Mouse (Mus musculus) testis, postnatal 10 days (tissue): ENCODE results near the gene Cldnd1.

Experiments
- DNase-seq: peaks from one replicate; pipeline ENCODE4 v3.0.0; 2021; ENCODE audit warnings: low spot score

The Cldnd1 gene

DNA sequence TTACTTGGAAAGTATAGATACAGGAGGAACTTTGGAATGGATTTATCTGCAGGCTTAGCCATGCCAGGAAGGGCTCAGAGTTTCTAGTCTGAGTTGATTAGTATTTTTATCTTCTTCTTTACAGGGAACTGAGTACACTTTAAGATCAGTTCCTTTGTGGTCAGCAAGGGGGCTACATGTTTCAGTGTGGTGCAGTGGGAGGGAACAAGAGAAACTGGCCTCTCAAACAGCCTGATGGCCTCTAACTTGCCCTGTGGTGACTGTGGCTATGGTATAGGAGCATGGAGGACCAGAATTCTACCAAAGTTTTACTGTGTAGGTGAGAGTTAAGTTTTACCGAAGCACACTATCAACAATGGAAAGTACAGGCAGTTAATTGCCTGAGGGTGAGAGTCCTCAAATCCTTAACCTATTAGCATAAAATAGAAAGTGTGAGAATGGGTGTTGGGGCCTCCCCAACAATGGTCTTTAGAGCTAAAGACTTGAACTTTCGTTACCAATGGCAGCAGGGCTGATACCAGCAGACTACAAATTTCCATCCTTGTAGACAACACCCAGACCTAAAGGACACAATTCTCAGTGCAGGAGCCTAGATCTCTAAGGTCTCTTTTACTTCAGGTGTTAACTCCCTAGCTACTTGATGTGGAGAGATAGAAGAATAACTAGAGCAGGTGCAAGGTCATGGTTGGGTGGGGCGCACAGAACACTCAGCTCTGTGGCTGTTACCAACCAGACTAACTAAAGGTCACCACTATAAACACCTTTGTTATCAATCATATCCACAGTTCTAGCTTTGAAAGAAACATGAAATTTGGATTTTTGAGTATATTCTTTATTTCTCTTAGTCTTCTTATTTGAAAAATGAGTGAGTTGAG lies 18.9 kb upstream of the Cldnd1 start:
- DNase-seq = no peak

DNA sequence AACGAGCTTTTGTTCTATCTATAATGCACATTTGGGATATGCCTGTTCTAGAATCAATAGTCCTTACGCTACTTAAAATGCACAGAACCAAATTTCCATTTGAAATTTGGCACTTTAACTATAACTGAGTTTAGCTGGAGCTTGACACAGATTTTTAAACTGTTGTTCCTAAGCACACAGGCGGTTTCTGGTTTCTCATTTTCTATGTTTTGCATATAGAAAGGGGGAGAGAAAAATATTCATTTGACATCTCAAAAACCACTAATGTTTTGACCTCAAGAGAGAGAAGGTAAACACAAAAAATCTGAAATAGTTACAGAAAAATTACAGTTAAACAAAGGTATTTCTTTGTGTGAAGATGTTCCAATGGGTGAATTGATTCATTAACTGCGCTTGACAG lies 18.2 kb upstream of the Cldnd1 start:
- no peak for DNase-seq

DNA sequence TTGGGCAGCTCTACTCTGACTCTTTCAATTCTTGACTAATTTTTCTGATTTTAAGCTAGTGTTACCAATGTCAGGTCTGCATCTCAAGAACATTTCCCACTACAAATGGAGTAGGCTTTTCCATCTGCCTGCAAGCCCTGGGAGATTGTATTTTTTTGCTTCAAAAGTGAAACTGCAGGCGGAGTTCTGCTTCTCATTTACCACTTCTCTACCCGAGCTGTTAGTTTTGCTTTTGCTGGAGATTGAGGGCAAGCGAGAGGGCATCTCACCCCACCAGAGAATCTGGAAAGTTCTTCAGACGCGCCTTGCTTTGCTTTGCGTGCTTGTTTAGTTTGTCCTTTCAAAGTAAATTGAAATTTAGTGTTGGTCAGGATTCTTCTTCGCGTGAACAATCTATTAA lies 15.5 kb upstream of the Cldnd1 start:
- DNase-seq = no peak

DNA sequence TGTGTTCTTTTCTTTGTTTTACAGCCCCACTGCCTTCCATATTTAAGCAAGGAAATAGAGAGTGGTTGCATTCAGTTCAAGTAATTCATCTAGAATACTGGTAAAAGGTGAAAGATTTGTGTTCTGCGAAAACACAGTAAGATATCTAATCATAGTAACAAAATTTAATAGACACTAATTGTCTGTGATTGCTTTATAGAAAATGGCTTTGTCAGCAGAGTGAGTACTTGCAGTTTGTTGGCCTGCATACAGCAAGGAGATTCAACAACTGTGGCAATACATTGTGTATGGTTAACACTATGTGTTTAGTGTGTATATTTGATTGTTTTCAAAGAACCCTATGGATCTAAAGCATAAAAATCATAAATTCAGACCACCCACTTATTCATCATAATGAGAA lies 14.6 kb upstream of the Cldnd1 start:
- no peak for DNase-seq

DNA sequence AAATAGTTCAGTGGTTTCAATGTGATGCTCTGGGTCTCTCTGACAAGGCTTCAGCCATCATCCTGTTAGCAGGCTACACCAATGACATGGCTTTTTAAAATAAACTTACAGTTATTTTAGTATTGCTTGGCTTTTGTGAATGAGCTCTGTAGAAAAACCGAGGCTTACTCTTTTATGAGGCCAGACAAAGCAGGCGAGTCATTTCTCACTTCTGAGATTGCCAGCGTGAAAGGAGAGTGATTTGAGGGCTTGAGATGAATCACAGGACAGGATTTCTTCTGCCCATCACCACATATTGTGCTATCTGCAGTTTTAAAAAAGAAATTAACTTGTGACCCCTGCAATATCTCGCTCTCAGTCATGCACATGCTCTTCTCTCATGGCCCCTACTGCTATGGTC lies 12.7 kb upstream of the Cldnd1 start:
- DNase-seq = no peak

DNA sequence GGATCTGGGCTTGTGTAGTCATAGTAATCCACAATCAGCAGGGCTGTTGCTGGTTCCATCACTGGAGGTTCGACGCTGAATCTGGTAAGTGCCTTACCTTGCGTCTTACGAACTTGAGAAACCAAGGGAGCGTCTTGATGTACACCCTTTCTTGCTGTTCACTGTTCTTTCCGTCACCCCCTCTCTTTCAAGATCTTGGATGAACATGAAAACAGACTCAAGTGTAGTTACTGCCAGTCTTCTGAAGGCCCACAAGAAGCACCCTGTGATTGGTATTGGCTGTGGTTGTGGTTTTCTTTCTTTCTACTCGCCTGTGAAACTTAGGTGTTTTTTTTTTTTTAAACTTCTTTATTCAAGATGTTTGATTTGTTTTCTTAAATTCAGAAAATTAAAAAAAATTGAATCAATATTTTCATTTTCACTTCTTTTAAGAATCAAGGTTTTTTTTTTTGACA lies 9.0 kb upstream of the Cldnd1 start, which contains the start of gene Gpr15:
Gpr15 (minus strand) TSS at position 405 of the 455 bp plus-strand sequence.
- DNase-seq = no peak

DNA sequence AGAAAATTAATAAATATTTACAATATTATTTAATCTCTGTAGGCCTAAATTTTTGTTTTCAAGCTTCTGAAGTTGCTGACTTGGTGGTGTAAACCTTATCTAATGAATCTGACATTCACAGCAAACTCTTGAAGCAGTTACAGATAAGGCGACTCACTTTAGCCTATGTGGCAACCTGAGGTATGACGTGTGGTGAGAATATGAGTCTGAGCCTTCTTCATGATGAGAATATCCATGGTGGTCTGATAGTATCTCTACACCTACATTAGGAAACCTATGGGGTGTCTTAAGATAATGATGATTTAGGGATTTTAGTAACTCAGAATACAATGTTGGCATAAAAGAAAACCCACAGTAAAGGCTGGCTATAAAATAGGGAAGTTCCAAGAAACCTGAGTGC lies 5.4 kb upstream of the Cldnd1 start:
- DNase-seq = no peak

DNA sequence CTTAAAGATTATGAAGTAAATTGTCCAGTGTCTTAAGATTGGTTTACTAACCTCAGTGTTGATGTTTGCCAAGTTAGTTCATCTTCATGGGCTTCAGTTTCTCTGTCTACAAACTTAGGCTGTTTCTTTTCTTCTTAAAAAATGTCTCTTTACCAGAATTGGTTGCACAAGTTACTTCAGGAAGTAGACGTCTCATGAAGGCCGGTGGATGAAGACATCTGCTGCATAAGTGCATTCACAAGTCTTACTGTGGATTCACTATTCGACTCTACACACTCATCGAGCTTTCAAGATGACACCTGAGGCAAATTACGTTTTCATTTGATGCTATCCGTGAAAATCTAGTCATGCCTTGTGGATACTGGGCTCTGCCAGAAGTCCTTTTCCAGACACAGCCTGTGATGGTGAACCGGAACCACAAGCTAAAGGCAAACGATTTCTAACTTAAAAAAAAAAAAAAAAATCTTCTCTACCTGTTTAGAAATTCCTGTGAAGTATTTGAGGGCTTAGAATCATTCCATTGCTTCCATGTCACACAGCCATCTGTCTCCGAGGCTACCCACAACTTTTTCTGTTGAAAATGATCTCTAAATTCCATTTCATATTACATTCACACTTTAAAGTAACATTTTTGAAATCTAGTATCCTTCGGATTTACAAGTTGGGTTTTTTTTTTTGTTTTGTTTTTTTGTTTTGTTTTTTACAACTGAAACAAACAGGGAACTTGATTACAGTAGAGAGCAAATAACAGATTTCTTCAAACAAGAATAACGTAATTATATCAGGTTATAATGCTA lies 832 bp upstream of the Cldnd1 start:
- no peak for DNase-seq

DNA sequence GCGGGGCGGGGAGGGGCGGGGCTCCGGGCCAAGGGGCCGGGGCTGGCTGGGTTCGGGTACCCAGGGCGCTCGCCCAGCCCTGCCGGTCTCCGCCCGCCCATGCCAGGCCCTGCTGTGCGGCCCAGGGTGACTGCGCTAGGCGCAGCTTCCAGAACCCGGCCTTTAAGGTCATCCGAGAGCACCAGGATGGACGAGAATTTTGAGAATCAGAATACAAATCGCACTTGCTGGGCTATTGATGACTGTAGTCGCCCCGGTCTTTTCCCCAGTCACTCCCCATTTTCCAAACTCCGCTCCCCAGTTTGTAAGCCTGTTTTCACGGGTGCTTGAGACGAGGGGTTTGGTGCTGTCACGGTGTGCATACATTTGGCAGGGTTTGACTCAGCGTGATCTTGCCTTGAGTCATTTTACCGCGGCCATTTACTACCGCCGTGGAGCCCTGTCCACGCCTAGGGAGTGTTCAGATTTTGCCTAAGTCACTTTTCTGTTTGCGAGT lies 514 bp downstream of the Cldnd1 start:
- no peak for DNase-seq

DNA sequence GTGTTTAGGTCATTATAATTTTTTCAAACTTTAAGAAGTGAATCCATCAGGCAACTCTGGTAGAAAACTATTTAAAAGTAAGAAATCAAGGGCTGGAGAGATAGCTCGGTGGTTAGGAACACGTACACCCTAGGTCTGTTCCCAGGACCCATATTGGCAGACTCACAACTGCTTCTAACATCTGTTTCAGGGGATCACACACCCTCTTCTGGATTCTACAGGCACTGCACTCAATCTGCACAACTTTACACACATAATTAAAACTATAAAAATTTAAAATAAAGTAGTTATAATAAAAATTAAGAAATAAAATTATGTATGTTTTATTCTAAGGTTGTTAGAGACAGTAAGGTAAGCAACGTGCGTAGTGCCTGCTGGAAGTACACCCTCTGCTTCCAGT lies 10.5 kb downstream of the Cldnd1 start:
- no peak for DNase-seq

DNA sequence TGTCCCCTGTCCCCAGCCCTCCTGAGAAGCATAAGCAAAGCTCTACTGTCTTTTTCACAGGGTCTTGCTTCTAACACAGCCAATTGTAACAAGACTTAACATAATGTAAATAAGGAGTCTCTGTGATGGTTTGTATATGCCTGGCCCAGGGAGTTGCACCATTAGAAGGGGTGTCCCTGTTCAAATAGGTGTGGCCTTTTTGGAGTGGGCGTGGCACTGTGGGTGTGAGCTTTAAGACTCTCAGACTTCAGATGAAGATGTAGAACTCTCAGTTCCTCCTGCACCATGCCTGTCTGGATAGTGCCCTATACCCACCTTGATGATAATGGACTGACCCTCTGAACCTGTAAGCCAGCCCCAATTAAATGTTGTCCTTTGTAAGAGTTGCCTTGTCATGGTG lies 11.1 kb downstream of the Cldnd1 start:
- no peak for DNase-seq

DNA sequence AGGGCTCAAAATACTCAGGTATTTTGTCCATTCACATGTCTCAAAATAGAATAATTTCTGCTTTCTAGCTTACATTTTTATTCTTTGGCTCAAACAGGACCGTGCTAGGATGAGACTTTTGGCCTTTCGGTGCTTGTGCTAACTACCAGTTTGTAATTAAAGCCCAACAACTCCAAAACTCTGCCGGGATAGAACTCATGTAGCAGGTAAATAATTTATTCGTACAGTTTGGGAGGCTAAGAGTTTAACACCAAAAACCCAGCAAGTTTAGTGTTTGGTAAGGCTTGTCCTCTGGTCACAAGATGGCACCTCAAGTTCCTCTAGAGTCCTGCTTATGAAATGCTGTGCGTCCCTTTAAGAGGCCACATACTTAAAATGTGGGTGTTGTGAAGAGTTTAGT lies 13.0 kb downstream of the Cldnd1 start:
- DNase-seq = no peak

DNA sequence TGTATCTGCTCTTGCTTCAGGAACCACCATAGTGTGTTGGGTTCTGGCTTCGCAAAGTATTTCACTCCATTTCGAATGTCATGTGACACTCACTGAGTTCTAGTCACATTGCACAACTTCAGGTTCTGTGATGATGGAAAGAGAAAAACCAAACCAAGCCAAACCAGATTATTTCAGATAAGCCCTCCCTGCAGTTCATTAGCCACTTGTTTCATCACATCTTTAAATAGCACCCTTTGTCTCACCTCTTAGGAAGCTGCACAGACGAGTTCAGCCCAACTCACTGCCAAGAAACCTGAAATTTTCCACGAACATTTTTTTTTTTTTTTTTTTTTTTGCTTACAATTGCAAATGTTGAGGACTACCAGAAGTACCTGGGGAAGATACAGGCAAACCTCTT lies 19.0 kb downstream of the Cldnd1 start:
- no peak for DNase-seq

DNA sequence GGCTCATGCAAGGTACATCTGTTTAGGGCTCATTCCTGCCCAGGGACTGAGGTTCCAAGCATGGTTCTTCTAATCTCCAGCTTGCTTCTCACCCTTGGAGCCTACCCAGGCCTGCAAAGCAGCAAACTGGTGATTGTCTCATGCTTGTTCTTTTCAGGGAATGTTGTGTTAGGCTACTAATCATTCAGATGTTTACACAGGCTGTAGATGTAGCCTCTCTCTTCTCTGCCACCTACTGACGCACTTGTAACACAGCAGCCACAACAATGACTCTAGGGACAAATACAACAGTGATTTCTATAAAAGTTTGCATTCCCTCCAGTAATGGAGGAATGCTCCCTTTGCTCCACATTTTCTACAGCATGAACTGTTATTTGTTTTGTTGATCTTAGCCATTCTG lies 23.6 kb downstream of the Cldnd1 start:
- DNase-seq = no peak

DNA sequence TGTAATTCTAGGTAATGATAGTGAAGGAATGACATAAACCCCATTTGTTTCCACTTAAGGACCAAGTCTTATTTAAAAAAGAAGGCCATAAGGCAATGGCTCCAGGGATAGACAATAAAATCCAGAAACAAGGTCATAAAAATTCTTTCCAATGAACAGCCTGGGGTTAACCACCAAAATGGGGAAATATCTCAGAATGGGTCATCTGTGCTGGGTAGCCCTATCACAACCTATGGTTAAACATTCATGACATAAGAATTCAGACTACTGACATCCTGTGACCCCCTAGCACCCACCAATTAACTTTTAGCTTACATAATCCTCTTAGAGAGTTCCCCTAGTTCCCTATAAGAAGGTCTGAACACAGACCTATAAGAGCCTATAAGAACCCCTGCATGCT lies 28.5 kb downstream of the Cldnd1 start:
- DNase-seq = no peak

DNA sequence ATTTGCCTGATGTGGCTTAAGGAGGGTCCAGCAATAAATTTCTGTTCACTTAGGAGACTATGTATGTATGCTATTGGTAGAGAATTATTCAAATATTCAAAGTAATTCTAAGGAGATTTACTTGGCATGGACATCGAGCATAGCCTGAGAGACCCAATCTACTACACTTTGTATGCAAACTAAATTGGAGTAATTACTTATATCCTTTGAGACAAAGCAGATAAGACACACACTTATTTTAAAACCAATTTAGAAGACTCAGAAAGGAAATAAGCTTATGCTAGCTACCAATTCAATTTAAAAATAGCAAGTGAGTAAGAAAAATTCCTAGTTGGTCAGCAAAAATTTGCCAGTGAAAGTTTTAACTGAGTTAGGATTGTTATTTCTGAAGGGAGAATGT lies 35.4 kb downstream of the Cldnd1 start, which contains the start of gene Olfr172:
Olfr172 (minus strand) TSS at position 101 of the 400 bp plus-strand sequence.
- no peak for DNase-seq
